ENCODE assay signal across 7 mouse cellular contexts in genomic region chr4:63215993-63216531, GRCm38 (mm10). TPM values are rescaled to one million over a fixed set of nuclear protein-coding genes. Genes with fewer than 3 reads are reported as not detected.
DNase-seq lines count a peak whose midpoint lies in the region; ATAC-seq and TF ChIP-seq lines count a peak whose summit lies in the region.

No protein-coding gene starts in this region.

- peak overlapping the region; percentile 100 for H3K4me2 ChIP-seq in forebrain, embryonic 12.5 days
- H3K4me2 ChIP-seq in hindbrain, embryonic 13.5 days, result peak overlapping the region; percentile 100

- DNase-seq in WW6 (ENCODE audit: low read depth, low spot score) (peak; percentile 50), liver (peak; percentile 45)
- peak; percentile 18 for DNase-seq in naive thymus-derived CD4-positive, alpha-beta T cell, adult 2 months (ENCODE audit: low read depth)
- DNase-seq in thymus, postnatal 36 days, result peak; percentile 76 to 79

- H3K9ac ChIP-seq in forebrain, embryonic 12.5 days, result peak overlapping the region; percentile 70
- peak overlapping the region; percentile 82 for H3K9ac ChIP-seq in hindbrain, embryonic 13.5 days

- no peak overlapping the region for H3K27ac ChIP-seq in forebrain, embryonic 12.5 days
- H3K27ac ChIP-seq in hindbrain, embryonic 13.5 days, result no peak overlapping the region

- H3K27me3 ChIP-seq in E14TG2a.4 (ENCODE audit: insufficient read depth, low read length), result peaks cover 93% of the 10 kb centered on the region
- H3K27me3 ChIP-seq in forebrain, embryonic 12.5 days, result peaks cover 49% of the 10 kb centered on the region
- H3K27me3 ChIP-seq in hindbrain, embryonic 13.5 days, result peaks cover 71% of the 10 kb centered on the region

- H3K4me3 ChIP-seq in E14TG2a.4 (replicated peaks; ENCODE audit: low read length), result peak overlapping the region; percentile 83
- peak overlapping the region; percentile 78 for H3K4me3 ChIP-seq in forebrain, embryonic 12.5 days (replicated peaks)
- H3K4me3 ChIP-seq in hindbrain, embryonic 13.5 days, result peak overlapping the region; percentile 69

- no peaks in the 10 kb centered on the region for H3K36me3 ChIP-seq in E14TG2a.4 (ENCODE audit: insufficient read depth, low read length)
- H3K36me3 ChIP-seq in forebrain, embryonic 12.5 days (replicated peaks), result no peaks in the 10 kb centered on the region
- H3K36me3 ChIP-seq in hindbrain, embryonic 13.5 days, result no peaks in the 10 kb centered on the region

- TF ChIP-seq CTCF in E14TG2a.4 (conservative IDR thresholded peaks at IDR 0.05; ENCODE audit: low read length), result peak; percentile 24; the same call in 1 of the 2 replicates

- peaks cover 20% of the 10 kb centered on the region for H3K4me1 ChIP-seq in E14TG2a.4 (replicated peaks; ENCODE audit: low read depth, low read length)
- H3K4me1 ChIP-seq in forebrain, embryonic 12.5 days, result peaks cover 29% of the 10 kb centered on the region
- peaks cover 32% of the 10 kb centered on the region for H3K4me1 ChIP-seq in hindbrain, embryonic 13.5 days (replicated peaks)

- H3K9me3 ChIP-seq in E14TG2a.4 (ENCODE audit: low read length), result peaks cover 5% of the 10 kb centered on the region; the same call in 1 of the 2 replicates
- no peaks in the 10 kb centered on the region for H3K9me3 ChIP-seq in forebrain, embryonic 12.5 days
- H3K9me3 ChIP-seq in hindbrain, embryonic 13.5 days, result no peaks in the 10 kb centered on the region

- WGBS in forebrain, embryonic 12.5 days, result under 1% methylated on average over 24 of the region's 24 CpGs
- 1% methylated on average over 24 of the region's 24 CpGs for WGBS in hindbrain, embryonic 13.5 days

- ATAC-seq in forebrain, embryonic 12.5 days (ENCODE audit: low FRiP score), result peak; percentile 78
- peak; percentile 60 for ATAC-seq in hindbrain, embryonic 13.5 days (ENCODE audit: low FRiP score)

RNA-seq across cellular contexts. Expression of gene Col27a1, which starts 2.3 kb away (rescaled TPM):
- polyA plus RNA-seq in forebrain, embryonic 12.5 days (2016; fragmentation: Nextera tagmentation; extraction: Ambion mirVana), result 3.7 and 4.1 TPM in 2 replicates
- polyA plus RNA-seq in hindbrain, embryonic 13.5 days (2015; fragmentation: Nextera tagmentation; extraction: Ambion mirVana), result 2.1 and 2.4 TPM in 2 replicates

RNA-seq across cellular contexts. Expression of gene Kif12, which starts 44.1 kb away (rescaled TPM):
- polyA plus RNA-seq in forebrain, embryonic 12.5 days (2016; fragmentation: Nextera tagmentation; extraction: Ambion mirVana), result not detected in 2 replicates
- polyA plus RNA-seq in hindbrain, embryonic 13.5 days (2015; fragmentation: Nextera tagmentation; extraction: Ambion mirVana), result not detected in 2 replicates

Comparison
In these comparisons a context has a peak if more than half of its experiments do, and no peak if none do; other contexts are left out.
1. DNase-seq: peak in every context shown above with its lines; median percentile 78 in thymus, postnatal 36 days; 50 in WW6; 45 in liver; 18 in naive thymus-derived CD4-positive, alpha-beta T cell, adult 2 months.